In the genomic region with DNA sequence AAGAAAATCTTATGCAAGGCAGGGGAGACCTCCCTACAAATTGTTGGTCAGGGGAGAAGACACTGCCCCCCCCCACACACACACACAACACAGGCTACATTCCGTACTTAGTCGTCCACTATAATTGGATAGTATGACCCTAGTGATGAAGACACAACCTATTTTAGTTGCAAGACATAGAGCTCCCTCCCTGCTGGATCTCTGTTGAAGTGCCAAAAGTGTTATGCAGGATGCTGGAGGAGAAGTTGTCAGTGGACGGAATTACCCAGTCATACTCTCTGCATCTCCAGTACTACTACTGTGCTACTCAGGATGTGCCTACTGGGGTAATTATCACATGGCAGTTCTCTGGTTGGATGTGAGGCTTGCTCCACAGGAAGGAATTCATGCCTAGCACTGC, we compare ENCODE assay signal across 17 mouse cellular contexts.
"Had no signal": no experiment of that assay in that cellular context is flagged by ENCODE, and none has a peak within 500 bp of the region (broad histone marks: within the 10 kb centered on the region; RNA-seq: fewer than 3 reads in every experiment).

No protein-coding gene starts in this region.

- H3K4me3 ChIP-seq: neural tube, embryonic 12.5 days; neural tube, embryonic 13.5 days; neural tube, embryonic 15.5 days; stomach, embryonic 15.5 days had no signal

- DNase-seq: retina, postnatal 1 day; right cerebral cortex, adult 18-20 months; right cerebral cortex, postnatal 14 days; right cerebral cortex, postnatal 25 days; right cerebral cortex, postnatal 4 days; spleen, adult 18-20 months; thymus, adult 18-20 months; thymus, adult 2 months; thymus, postnatal 14 days; thymus, postnatal 25 days; thymus, postnatal 36 days; thymus, postnatal 4 days had no signal

- H3K9me3 ChIP-seq: neural tube, embryonic 12.5 days; neural tube, embryonic 13.5 days; neural tube, embryonic 15.5 days; stomach, embryonic 15.5 days had no signal

- H3K27ac ChIP-seq: neural tube, embryonic 12.5 days; neural tube, embryonic 13.5 days; neural tube, embryonic 15.5 days; stomach, embryonic 15.5 days; stomach, postnatal 0 days had no signal

- H3K36me3 ChIP-seq: neural tube, embryonic 12.5 days; neural tube, embryonic 13.5 days; neural tube, embryonic 15.5 days; stomach, embryonic 15.5 days had no signal

- H3K27me3 ChIP-seq: neural tube, embryonic 12.5 days; neural tube, embryonic 13.5 days; neural tube, embryonic 15.5 days; stomach, embryonic 15.5 days had no signal

- H3K9ac ChIP-seq: neural tube, embryonic 12.5 days; neural tube, embryonic 13.5 days; neural tube, embryonic 15.5 days; stomach, embryonic 15.5 days had no signal

- H3K4me2 ChIP-seq: neural tube, embryonic 12.5 days; neural tube, embryonic 13.5 days; neural tube, embryonic 15.5 days; stomach, embryonic 15.5 days had no signal
